Mouse (Mus musculus): ENCODE measurements around the gene Prph2. TPM values are rescaled to one million over a fixed set of nuclear protein-coding genes. Genes with fewer than 3 reads are reported as not detected.

Prph2 gene
- polyA plus RNA-seq (2014; fragmentation: Nextera tagmentation; extraction: Ambion mirVana): not detected in 2 replicates

DNA sequence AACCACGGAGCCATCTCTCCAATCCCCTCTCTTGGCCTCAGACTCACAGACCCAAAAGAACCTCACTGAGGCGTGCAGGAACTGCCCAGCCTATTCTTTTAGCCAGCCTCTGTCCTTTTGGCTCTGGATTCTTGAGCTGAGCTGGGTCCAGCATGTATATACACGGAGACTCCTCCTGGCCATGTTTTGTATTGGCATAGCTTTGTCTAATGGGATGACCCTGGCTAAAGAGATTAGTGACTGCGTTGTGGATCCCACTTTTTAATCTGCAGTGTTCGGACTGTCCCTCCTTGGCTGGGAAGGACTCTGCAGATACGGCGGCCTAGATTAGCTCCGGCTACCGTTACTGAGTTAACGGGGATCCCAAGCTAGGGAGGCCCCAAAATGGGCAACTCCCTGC is at the start of gene Prph2:
Prph2 (plus strand) TSS at position 274 of the 400 bp plus-strand sequence.
- ATAC-seq (ENCODE audit: insufficient read depth, low FRiP score, low TSS enrichment) (no peak), DNase-seq (ENCODE audit: low spot score) (no peak)
- Histone ChIP-seq H3K9me3 (ENCODE audit: control insufficient read depth, low read length) (no peaks in the 10 kb centered on the region), H3K9ac (ENCODE audit: low read length) (no peak within 1 kb of the TSS), H3K36me3 (ENCODE audit: control insufficient read depth, insufficient read depth, low read length) (no peaks in the 10 kb centered on the region), H3K4me2 (ENCODE audit: low read depth) (no peak within 1 kb of the TSS), H3K4me1 (ENCODE audit: control insufficient read depth, insufficient read depth, low read length) (no peaks in the 10 kb centered on the region), H3K27me3 (ENCODE audit: control insufficient read depth, insufficient read depth, low read length) (no peaks in the 10 kb centered on the region), H3K4me3 (ENCODE audit: low read depth, low read length) (no peak within 1 kb of the TSS), H3K27ac (ENCODE audit: low read depth, low read length) (no peak within 1 kb of the TSS)
- WGBS: 92% methylated on average over 10 of the region's 10 CpGs

DNA sequence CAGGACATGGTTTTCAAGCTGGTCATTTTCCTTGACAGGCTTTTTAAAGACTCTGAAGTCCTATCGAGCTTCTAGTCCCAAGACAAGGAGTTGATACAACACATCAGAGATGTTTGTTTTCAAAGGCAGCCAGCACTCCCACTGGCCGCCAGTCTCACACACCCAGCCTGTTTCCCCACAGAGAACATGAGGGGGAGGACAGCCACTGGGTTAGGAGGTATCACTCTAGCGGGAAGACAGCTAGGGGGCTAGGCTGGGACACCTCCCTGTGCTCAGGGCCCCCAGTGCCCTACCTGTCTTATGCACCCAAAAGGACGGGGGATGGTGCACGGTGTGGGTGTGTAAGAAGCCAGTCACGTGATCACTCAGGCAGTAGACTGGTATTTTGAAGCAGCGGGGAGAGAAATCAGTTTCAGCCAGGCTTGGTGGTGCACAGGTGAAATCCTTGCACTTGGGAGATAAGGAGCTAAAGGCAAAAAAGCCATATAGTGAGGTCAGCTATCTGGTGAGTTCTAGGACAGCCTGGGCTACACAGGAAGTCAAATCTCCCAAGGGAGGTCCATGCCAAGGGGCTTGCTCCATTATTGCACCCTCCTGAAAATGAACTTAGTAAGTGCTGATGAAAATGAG is 45.6 kb upstream of the Prph2 start:
- DNase-seq (ENCODE audit: low spot score) (no peak), ATAC-seq (ENCODE audit: insufficient read depth, low FRiP score, low TSS enrichment) (no peak)
- Histone ChIP-seq H3K9ac (ENCODE audit: low read length) (no peak overlapping the region), H3K27me3 (ENCODE audit: control insufficient read depth, insufficient read depth, low read length) (no peaks in the 10 kb centered on the region), H3K4me1 (ENCODE audit: control insufficient read depth, insufficient read depth, low read length) (no peaks in the 10 kb centered on the region), H3K9me3 (ENCODE audit: control insufficient read depth, low read length) (no peaks in the 10 kb centered on the region), H3K27ac (ENCODE audit: low read depth, low read length) (no peak overlapping the region), H3K36me3 (ENCODE audit: control insufficient read depth, insufficient read depth, low read length) (no peaks in the 10 kb centered on the region), H3K4me3 (ENCODE audit: low read depth, low read length) (no peak overlapping the region), H3K4me2 (ENCODE audit: low read depth) (no peak overlapping the region)
- 79% methylated on average over 7 of the region's 7 CpGs for WGBS

DNA sequence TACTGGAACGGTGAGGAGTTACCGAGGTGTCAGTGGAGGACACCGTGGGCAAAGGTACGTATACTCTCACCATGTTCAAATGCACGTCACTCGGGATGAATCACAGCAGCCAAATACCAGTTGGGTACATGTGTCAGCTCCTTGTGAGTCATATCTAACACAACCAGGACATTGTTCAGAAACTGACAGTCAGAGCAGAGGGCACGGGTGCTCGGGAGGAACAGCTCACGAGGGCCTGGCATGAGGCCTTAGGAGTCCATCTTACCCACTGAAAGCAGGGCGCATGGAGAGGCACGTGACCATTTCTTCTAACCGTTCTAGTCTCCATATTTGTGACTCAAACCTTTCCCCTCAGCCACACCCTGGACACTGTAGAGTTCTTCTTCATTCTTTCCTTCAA is 43.4 kb upstream of the Prph2 start:
- no peak overlapping the region for H3K27ac ChIP-seq (ENCODE audit: low read depth, low read length)
- H3K4me2 ChIP-seq (ENCODE audit: low read depth): no peak overlapping the region
- H3K4me1 ChIP-seq (ENCODE audit: control insufficient read depth, insufficient read depth, low read length): no peaks in the 10 kb centered on the region
- no peaks in the 10 kb centered on the region for H3K9me3 ChIP-seq (ENCODE audit: control insufficient read depth, low read length)
- no peak overlapping the region for H3K9ac ChIP-seq (ENCODE audit: low read length)
- H3K4me3 ChIP-seq (ENCODE audit: low read depth, low read length): no peak overlapping the region
- no peak for DNase-seq (ENCODE audit: low spot score)
- no peaks in the 10 kb centered on the region for H3K27me3 ChIP-seq (ENCODE audit: control insufficient read depth, insufficient read depth, low read length)
- ATAC-seq (ENCODE audit: insufficient read depth, low FRiP score, low TSS enrichment): no peak
- 92% methylated on average over 12 of the region's 12 CpGs for WGBS
- no peaks in the 10 kb centered on the region for H3K36me3 ChIP-seq (ENCODE audit: control insufficient read depth, insufficient read depth, low read length)

DNA sequence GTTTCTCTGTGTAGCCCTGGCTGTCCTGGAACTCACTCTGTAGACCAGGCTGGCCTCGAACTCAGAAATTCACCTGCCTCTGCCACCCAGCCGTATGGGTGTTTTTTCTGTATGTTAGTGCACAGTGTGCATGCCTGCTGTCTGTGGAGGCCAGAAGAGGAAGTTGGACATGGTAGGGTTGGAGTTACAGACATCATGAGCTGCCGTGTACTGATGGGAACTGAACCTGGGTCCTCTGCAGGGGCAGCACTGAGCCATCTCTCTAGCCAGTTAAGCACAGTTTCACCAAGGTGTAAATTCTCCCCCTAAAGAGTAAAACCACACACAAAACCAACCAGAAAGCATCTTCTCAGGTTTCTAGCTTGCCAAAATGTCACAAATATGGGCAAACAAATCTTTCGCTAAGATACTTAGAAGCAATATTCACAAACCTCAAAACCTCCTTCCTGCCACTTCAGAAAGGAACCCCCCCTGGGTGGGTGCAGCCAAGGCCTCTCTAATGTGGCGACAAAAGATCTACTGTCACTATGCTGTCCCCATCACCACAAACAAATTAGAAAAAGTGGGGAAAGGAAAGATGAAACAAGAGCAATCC is 40.0 kb upstream of the Prph2 start:
- ATAC-seq (ENCODE audit: insufficient read depth, low FRiP score, low TSS enrichment): no peak
- no peak overlapping the region for H3K4me3 ChIP-seq (ENCODE audit: low read depth, low read length)

DNA sequence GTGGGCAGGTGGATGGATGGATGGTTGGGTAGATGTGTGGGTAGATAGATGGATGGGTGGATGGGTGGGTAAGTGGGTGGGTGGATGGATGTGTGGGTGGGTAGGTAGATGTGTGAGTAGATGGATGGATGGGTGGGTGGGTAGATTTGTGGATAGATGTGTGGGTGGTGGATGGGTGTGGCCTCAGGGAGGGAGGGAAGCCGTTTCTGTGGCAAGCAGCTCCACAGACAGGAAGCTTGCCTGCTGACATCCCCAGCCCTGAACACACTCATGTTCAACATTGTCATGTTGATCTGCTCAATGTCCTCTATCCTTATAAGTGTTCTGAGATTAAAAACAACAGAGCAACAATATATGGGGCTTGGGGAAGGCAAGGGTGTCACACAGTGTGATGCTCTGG is 39.3 kb upstream of the Prph2 start:
- Histone ChIP-seq H3K9ac (ENCODE audit: low read length) (no peak overlapping the region), H3K36me3 (ENCODE audit: control insufficient read depth, insufficient read depth, low read length) (no peaks in the 10 kb centered on the region), H3K27ac (ENCODE audit: low read depth, low read length) (no peak overlapping the region), H3K27me3 (ENCODE audit: control insufficient read depth, insufficient read depth, low read length) (no peaks in the 10 kb centered on the region), H3K4me2 (ENCODE audit: low read depth) (no peak overlapping the region), H3K4me3 (ENCODE audit: low read depth, low read length) (no peak overlapping the region), H3K4me1 (ENCODE audit: control insufficient read depth, insufficient read depth, low read length) (no peaks in the 10 kb centered on the region), H3K9me3 (ENCODE audit: control insufficient read depth, low read length) (no peaks in the 10 kb centered on the region)
- ATAC-seq (ENCODE audit: insufficient read depth, low FRiP score, low TSS enrichment) (no peak), DNase-seq (ENCODE audit: low spot score) (no peak)
- 68% methylated on average over 1 of the region's 1 CpGs for WGBS

More for the DNA sequence above, 40.0 kb upstream of the Prph2 start:
- Histone ChIP-seq H3K36me3 (ENCODE audit: control insufficient read depth, insufficient read depth, low read length) (no peaks in the 10 kb centered on the region), H3K27ac (ENCODE audit: low read depth, low read length) (no peak overlapping the region), H3K9ac (ENCODE audit: low read length) (no peak overlapping the region), H3K27me3 (ENCODE audit: control insufficient read depth, insufficient read depth, low read length) (no peaks in the 10 kb centered on the region), H3K4me2 (ENCODE audit: low read depth) (no peak overlapping the region), H3K4me1 (ENCODE audit: control insufficient read depth, insufficient read depth, low read length) (no peaks in the 10 kb centered on the region), H3K9me3 (ENCODE audit: control insufficient read depth, low read length) (no peaks in the 10 kb centered on the region)
- no peak for DNase-seq (ENCODE audit: low spot score)
- WGBS: 91% methylated on average over 5 of the region's 5 CpGs

DNA sequence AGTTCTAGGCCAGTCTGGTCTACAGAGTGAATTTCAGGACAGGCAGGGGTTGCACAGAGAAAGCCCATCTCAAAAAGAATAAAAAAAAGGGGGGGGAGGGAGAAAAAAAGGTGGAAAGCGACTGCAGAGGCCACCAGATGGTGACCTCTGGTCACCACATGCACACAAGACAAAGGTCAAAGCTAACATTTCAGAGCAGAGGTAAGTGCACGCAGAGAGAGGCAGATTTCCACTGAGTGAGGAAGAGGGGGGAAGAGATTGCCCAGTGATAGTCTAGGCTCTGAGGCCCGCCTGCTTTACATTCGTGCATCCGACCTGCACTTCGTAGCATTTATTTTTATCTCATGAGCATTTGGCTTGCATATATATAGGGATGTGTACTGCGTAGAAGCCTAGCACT is 37.5 kb upstream of the Prph2 start:
- no peak overlapping the region for H3K9ac ChIP-seq (ENCODE audit: low read length)
- 73% methylated on average over 7 of the region's 7 CpGs for WGBS
- H3K27ac ChIP-seq (ENCODE audit: low read depth, low read length): no peak overlapping the region
- no peak for ATAC-seq (ENCODE audit: insufficient read depth, low FRiP score, low TSS enrichment)
- no peaks in the 10 kb centered on the region for H3K4me1 ChIP-seq (ENCODE audit: control insufficient read depth, insufficient read depth, low read length)
- no peak overlapping the region for H3K4me3 ChIP-seq (ENCODE audit: low read depth, low read length)
- no peaks in the 10 kb centered on the region for H3K36me3 ChIP-seq (ENCODE audit: control insufficient read depth, insufficient read depth, low read length)
- H3K4me2 ChIP-seq (ENCODE audit: low read depth): no peak overlapping the region
- H3K27me3 ChIP-seq (ENCODE audit: control insufficient read depth, insufficient read depth, low read length): no peaks in the 10 kb centered on the region
- no peak for DNase-seq (ENCODE audit: low spot score)
- no peaks in the 10 kb centered on the region for H3K9me3 ChIP-seq (ENCODE audit: control insufficient read depth, low read length)

DNA sequence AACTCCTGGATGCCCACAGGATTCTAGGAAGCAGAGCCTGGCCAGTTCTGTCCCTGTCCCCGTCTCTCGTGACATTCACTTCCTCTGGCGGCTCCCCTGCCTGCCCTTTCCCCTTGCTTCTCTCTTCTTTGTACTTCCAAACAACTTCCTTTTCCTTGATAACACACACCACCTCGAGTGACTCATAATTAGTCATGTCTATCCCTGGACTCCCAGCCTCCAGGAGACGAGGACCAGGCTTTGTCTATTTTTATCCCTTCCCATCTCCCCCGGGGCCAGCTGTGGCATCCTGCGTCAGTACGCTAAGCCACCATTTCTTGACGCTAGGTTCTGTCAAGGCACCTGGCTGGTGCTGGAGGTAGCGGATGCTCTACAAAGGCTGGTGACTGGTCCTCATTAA is 36.1 kb upstream of the Prph2 start:
- no peak overlapping the region for H3K4me2 ChIP-seq (ENCODE audit: low read depth)
- H3K27me3 ChIP-seq (ENCODE audit: control insufficient read depth, insufficient read depth, low read length): no peaks in the 10 kb centered on the region
- H3K36me3 ChIP-seq (ENCODE audit: control insufficient read depth, insufficient read depth, low read length): no peaks in the 10 kb centered on the region
- ATAC-seq (ENCODE audit: insufficient read depth, low FRiP score, low TSS enrichment) (no peak), DNase-seq (ENCODE audit: low spot score) (no peak)
- 60% methylated on average over 10 of the region's 10 CpGs for WGBS
- H3K27ac ChIP-seq (ENCODE audit: low read depth, low read length): no peak overlapping the region
- no peak overlapping the region for H3K9ac ChIP-seq (ENCODE audit: low read length)
- H3K9me3 ChIP-seq (ENCODE audit: control insufficient read depth, low read length): no peaks in the 10 kb centered on the region
- H3K4me3 ChIP-seq (ENCODE audit: low read depth, low read length): no peak overlapping the region
- H3K4me1 ChIP-seq (ENCODE audit: control insufficient read depth, insufficient read depth, low read length): no peaks in the 10 kb centered on the region

DNA sequence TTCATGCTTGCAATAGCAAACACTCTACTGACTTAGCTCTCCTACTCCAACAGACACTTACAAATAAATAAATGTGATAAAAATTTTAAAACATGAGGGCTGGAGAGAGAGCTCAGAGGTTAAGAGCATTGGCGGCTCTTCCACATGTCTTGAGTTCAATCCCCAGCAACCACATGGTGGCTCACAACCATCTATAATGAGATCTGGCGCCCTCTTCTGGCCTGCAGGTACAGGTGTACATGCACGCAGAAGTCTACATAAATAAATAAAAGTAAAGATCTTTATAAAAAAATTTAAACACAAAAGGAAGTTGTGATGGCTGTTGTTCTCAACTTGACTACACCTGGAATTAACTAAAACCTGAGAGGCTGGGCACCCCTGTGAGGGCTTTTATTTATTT is 34.6 kb upstream of the Prph2 start:
- WGBS: 71% methylated on average over 3 of the region's 3 CpGs
- Histone ChIP-seq H3K4me2 (ENCODE audit: low read depth) (no peak overlapping the region), H3K9ac (ENCODE audit: low read length) (no peak overlapping the region), H3K9me3 (ENCODE audit: control insufficient read depth, low read length) (no peaks in the 10 kb centered on the region), H3K27me3 (ENCODE audit: control insufficient read depth, insufficient read depth, low read length) (no peaks in the 10 kb centered on the region), H3K27ac (ENCODE audit: low read depth, low read length) (no peak overlapping the region), H3K4me3 (ENCODE audit: low read depth, low read length) (no peak overlapping the region), H3K36me3 (ENCODE audit: control insufficient read depth, insufficient read depth, low read length) (no peaks in the 10 kb centered on the region), H3K4me1 (ENCODE audit: control insufficient read depth, insufficient read depth, low read length) (no peaks in the 10 kb centered on the region)
- no peak for ATAC-seq (ENCODE audit: insufficient read depth, low FRiP score, low TSS enrichment)
- DNase-seq (ENCODE audit: low spot score): no peak

DNA sequence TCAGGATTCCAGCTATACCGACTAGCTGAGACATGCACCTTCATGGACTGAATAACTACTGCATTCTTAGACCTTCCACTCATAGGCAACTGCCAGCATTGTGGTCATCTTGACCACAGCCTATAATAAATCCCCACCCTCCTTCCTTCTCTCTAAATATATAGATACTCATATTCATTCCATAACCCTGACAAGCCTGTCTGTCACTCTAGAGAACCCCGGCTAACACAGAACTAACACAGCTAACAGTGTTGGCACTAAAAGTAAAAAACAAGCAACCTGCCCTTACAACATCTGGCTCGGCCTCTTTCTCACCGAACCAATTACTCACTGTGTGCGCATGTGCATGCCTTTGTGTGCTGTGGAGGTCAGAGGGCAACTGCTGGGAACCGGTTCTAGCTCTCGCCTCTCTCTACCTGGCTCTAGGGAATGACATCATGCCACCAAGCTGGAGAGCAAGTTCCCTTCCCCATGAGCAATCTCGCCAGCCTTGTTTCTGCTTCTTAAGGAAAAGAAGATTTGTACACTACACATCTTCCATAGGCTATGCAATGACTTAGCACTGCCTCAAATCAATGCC is 33.8 kb upstream of the Prph2 start:
- no peaks in the 10 kb centered on the region for H3K36me3 ChIP-seq (ENCODE audit: control insufficient read depth, insufficient read depth, low read length)
- H3K4me2 ChIP-seq (ENCODE audit: low read depth): no peak overlapping the region
- H3K4me3 ChIP-seq (ENCODE audit: low read depth, low read length): no peak overlapping the region
- no peaks in the 10 kb centered on the region for H3K9me3 ChIP-seq (ENCODE audit: control insufficient read depth, low read length)
- DNase-seq (ENCODE audit: low spot score) (no peak), ATAC-seq (ENCODE audit: insufficient read depth, low FRiP score, low TSS enrichment) (no peak)
- H3K27me3 ChIP-seq (ENCODE audit: control insufficient read depth, insufficient read depth, low read length): no peaks in the 10 kb centered on the region
- 67% methylated on average over 8 of the region's 8 CpGs for WGBS
- H3K27ac ChIP-seq (ENCODE audit: low read depth, low read length): no peak overlapping the region
- H3K4me1 ChIP-seq (ENCODE audit: control insufficient read depth, insufficient read depth, low read length): no peaks in the 10 kb centered on the region
- H3K9ac ChIP-seq (ENCODE audit: low read length): no peak overlapping the region
